Mouse (Mus musculus): ENCODE measurements at regions not wholly inside any gene's neighbourhood (a gene's known extent, or its start where the extent isn't known, plus 50 kb on each side); places are given as distances from the start of the nearest gene placed in this dataset.

GRCm38 (mm10) chr17:82946083-82946482 lies 269.0 kb upstream of the Pkdcc start:
- no peak overlapping the region for H3K4me2 ChIP-seq (ENCODE audit: insufficient read depth, low read depth, poor library complexity, severe bottlenecking)
- H3K9me3 ChIP-seq (replicated peaks; ENCODE audit: low read length) = no peaks in the 10 kb centered on the region
- H3K27me3 ChIP-seq (replicated peaks) = peaks cover 45% of the 10 kb centered on the region
- in situ Hi-C loops (cut with MboI; ENCODE audit: low pct_ligation_motif_present, low pct_unique_long_range_greater_than_20kb, low sequenced_read_pairs) = no loop called here
- dilution Hi-C loops (cut with MboI; ENCODE audit: extremely low pct_ligation_motif_present, extremely low pct_unique_long_range_greater_than_20kb, low sequenced_read_pairs) = no loop called here
- no peak overlapping the region for H3K4me3 ChIP-seq (replicated peaks in 1 of 3; ENCODE audit: low read depth in 2 of 3, low read length in 2 of 3, poor library complexity in 1 of 3)
- no peak overlapping the region for H3K9ac ChIP-seq (ENCODE audit: insufficient read depth, low read depth)
- no peaks in the 10 kb centered on the region for H3K36me3 ChIP-seq (replicated peaks in 1 of 2; ENCODE audit: control insufficient read depth in 1 of 2, insufficient read depth in 1 of 2, low read length in 1 of 2)
- TF ChIP-seq E2F4 (IDR thresholded peaks at IDR 0.05; ENCODE audit: insufficient replicate concordance, low read depth, low read length) (no peak), USF2 (conservative IDR thresholded peaks at IDR 0.05; ENCODE audit: low read depth, low read length) (no peak), HCFC1 (IDR thresholded peaks at IDR 0.05; ENCODE audit: low read depth, low read length) (no peak), ETS1 (conservative IDR thresholded peaks at IDR 0.05; ENCODE audit: low read depth, low read length) (no peak), MAX (IDR thresholded peaks at IDR 0.05; ENCODE audit: low read length) (no peak), SIN3A (IDR thresholded peaks at IDR 0.05; ENCODE audit: low read length) (no peak), SMC3 (IDR thresholded peaks at IDR 0.05; ENCODE audit: low read depth, low read length) (no peak), KAT2A (IDR thresholded peaks at IDR 0.05; ENCODE audit: insufficient replicate concordance, low read length) (no peak), UBTF (IDR thresholded peaks at IDR 0.05; ENCODE audit: low read depth, low read length) (no peak), CHD2 (IDR thresholded peaks at IDR 0.05; ENCODE audit: low read length) (no peak), IRF4 (IDR thresholded peaks at IDR 0.05; ENCODE audit: low read depth, low read length) (no peak), RAD21 (IDR thresholded peaks at IDR 0.05; ENCODE audit: low read depth, low read length) (no peak), ZMIZ1 (IDR thresholded peaks at IDR 0.05; ENCODE audit: low read depth, low read length) (no peak), ELF1 (IDR thresholded peaks at IDR 0.05; ENCODE audit: low read depth, low read length) (no peak), ZNF384 (IDR thresholded peaks at IDR 0.05; ENCODE audit: low read depth, low read length) (no peak), CHD1 (IDR thresholded peaks at IDR 0.05; ENCODE audit: low read depth, low read length) (no peak)
- DNase-seq (ENCODE audit: extremely low read depth) = no peak
- H3K79me2 ChIP-seq (replicated peaks; ENCODE audit: control insufficient read depth, extremely low read depth, insufficient read depth, poor library complexity, severe bottlenecking) = no peaks in the 10 kb centered on the region
- H3K27ac ChIP-seq (ENCODE audit: insufficient read depth, low read depth) = no peak overlapping the region
- H3K4me1 ChIP-seq (ENCODE audit: control insufficient read depth in 1 of 2, insufficient read depth in 2 of 2) = no peaks in the 10 kb centered on the region

- Histone ChIP-seq H3K4me2 (ENCODE audit: insufficient read depth, low read depth, poor library complexity, severe bottlenecking) (no peak overlapping the region), H3K9me3 (replicated peaks; ENCODE audit: low read length) (no peaks in the 10 kb centered on the region), H3K4me3 (replicated peaks in 1 of 3; ENCODE audit: low read depth in 2 of 3, low read length in 2 of 3, poor library complexity in 1 of 3) (no peak overlapping the region), H3K79me2 (replicated peaks; ENCODE audit: control insufficient read depth, extremely low read depth, insufficient read depth, poor library complexity, severe bottlenecking) (no peaks in the 10 kb centered on the region), H3K36me3 (replicated peaks in 1 of 2; ENCODE audit: control insufficient read depth in 1 of 2, insufficient read depth in 1 of 2, low read length in 1 of 2) (no peaks in the 10 kb centered on the region), H3K4me1 (ENCODE audit: control insufficient read depth in 1 of 2, insufficient read depth in 2 of 2) (no peaks in the 10 kb centered on the region), H3K9ac (ENCODE audit: insufficient read depth, low read depth) (no peak overlapping the region), H3K27ac (ENCODE audit: insufficient read depth, low read depth) (no peak overlapping the region), H3K27me3 (replicated peaks) (peaks cover 44% of the 10 kb centered on the region)
- dilution Hi-C loops (cut with MboI; ENCODE audit: extremely low pct_ligation_motif_present, extremely low pct_unique_long_range_greater_than_20kb, low sequenced_read_pairs) = no loop called here
- TF ChIP-seq MXI1 (IDR thresholded peaks at IDR 0.05; ENCODE audit: low read depth, low read length) (no peak), TCF12 (IDR thresholded peaks at IDR 0.05; ENCODE audit: low read depth, low read length) (no peak), RAD21 (IDR thresholded peaks at IDR 0.05; ENCODE audit: low read depth, low read length) (no peak), EP300 (IDR thresholded peaks at IDR 0.05; ENCODE audit: low read length) (no peak), E2F4 (IDR thresholded peaks at IDR 0.05; ENCODE audit: insufficient replicate concordance, low read depth, low read length) (no peak), ELF1 (IDR thresholded peaks at IDR 0.05; ENCODE audit: low read depth, low read length) (no peak), POLR2AphosphoS2 (IDR thresholded peaks at IDR 0.05; ENCODE audit: low read depth, low read length) (no peak)
- in situ Hi-C loops (cut with MboI; ENCODE audit: low pct_ligation_motif_present, low pct_unique_long_range_greater_than_20kb, low sequenced_read_pairs) = loop anchor here (25.0 kb wide), 1 partner anchor 1762 kb away; no protein-coding TSS in a partner anchor
- no peak for DNase-seq (ENCODE audit: extremely low read depth)
These were observed 265.3 kb upstream of the Pkdcc start for GRCm38 (mm10) chr17:82949794-82950193.

Data from CH12.LX (cell line).